Mouse (Mus musculus) liver, adult 2 months (tissue): Measurements from ENCODE around the gene Bok. TPM values are rescaled to one million over a fixed set of nuclear protein-coding genes. Genes with fewer than 3 reads are reported as not detected.

ENCODE experiments used
- DNase-seq: peaks from one replicate; pipeline ENCODE4 v3.0.0-alpha.2; 2011; ENCODE audit warnings: low read depth, low spot score; ENCODE audit errors: extremely low read depth
- H3K27ac ChIP-seq: fragments of 200-500 bp; replicated peaks from 2 replicates; pipeline ENCODE4 v1.5.1; 2012; ENCODE audit warnings: low read depth, mild to moderate bottlenecking, control low read depth, inconsistent platforms, low read length; ENCODE audit not compliant: insufficient read depth
- H3K27me3 ChIP-seq: fragments of 200-500 bp; 2 replicates; pipeline ENCODE4 v1.6.1; 2012; ENCODE audit warnings: mild to moderate bottlenecking, moderate library complexity, low read length, inconsistent platforms; ENCODE audit not compliant: control insufficient read depth, insufficient read depth
- H3K36me3 ChIP-seq: fragments of 200-500 bp; 2 replicates; pipeline ENCODE4 v1.6.1; 2012; ENCODE audit warnings: low read length, inconsistent platforms; ENCODE audit not compliant: control insufficient read depth, insufficient read depth
- H3K4me1 ChIP-seq: fragments of 200-500 bp; 2 replicates; pipeline ENCODE4 v1.6.1; 2011; ENCODE audit warnings: low read length; ENCODE audit not compliant: control insufficient read depth, insufficient read depth
- H3K4me3 ChIP-seq: fragments of 200-500 bp; 2 replicates; pipeline ENCODE4 v1.5.1; 2011; ENCODE audit warnings: low read depth, mild to moderate bottlenecking, control low read depth, low read length, moderate library complexity; ENCODE audit not compliant: insufficient read depth
- H3K79me2 ChIP-seq: fragments of 200-500 bp; 2 replicates; pipeline ENCODE4 v1.6.1; 2012; ENCODE audit warnings: inconsistent platforms, mild to moderate bottlenecking, low read length, moderate library complexity; ENCODE audit not compliant: control insufficient read depth, insufficient read depth
- H3K9ac ChIP-seq: fragments of 200-500 bp; 2 replicates; pipeline ENCODE4 v1.6.1; 2012; ENCODE audit warnings: low read depth, mild to moderate bottlenecking, control low read depth, inconsistent platforms, low read length
- CTCF ChIP-seq: fragments of 200-500 bp; IDR thresholded peaks from 2 replicates; pipeline ENCODE4 v1.5.1; 2011; ENCODE audit warnings: low read depth, low read length, control low read depth
- POLR2A ChIP-seq: fragments of 200-500 bp; IDR thresholded peaks from 2 replicates; pipeline ENCODE4 v1.6.1; 2011; ENCODE audit warnings: low read length, control low read depth; ENCODE audit not compliant: insufficient read depth; ENCODE audit errors: extremely low read depth
- WGBS: fragments of 180-500 bp; shearing (Covaris S2); methylation state at CpG from one replicate; pipeline ENCODE4 v1.1.7; 2018; 5-methylcytosine and 5-hydroxymethylcytosine counted together
- polyA plus RNA-seq: library from polyadenylated mRNA; depleted of rRNA; stranded (reverse); fragments of >200 nt; gene quantifications from 2 replicates; pipeline ENCODE4 v1.2.3, GENCODE M21; 2012; rRNA removed
- total RNA-seq: library from RNA; depleted of rRNA; stranded (reverse); fragments of >200 nt; gene quantifications from 2 replicates; pipeline ENCODE4 v1.2.3, GENCODE M21; 2014; rRNA removed

Bok gene
- total and polyA plus RNA-seq, 2 experiments: 7.3 to 15.9 TPM

GRCm38 (mm10) chr1:93735859-93736258 lies 50.4 kb downstream of the Bok start:
- no peak overlapping the region for H3K9ac ChIP-seq
- no peaks in the 10 kb centered on the region for H3K36me3 ChIP-seq
- peaks cover 17% of the 10 kb centered on the region for H3K79me2 ChIP-seq
- DNase-seq: no peak
- H3K27me3 ChIP-seq: no peaks in the 10 kb centered on the region
- TF ChIP-seq POLR2A: no peak
- TF ChIP-seq CTCF: no peak
- no peak overlapping the region for H3K4me3 ChIP-seq
- H3K4me1 ChIP-seq: no peaks in the 10 kb centered on the region
- WGBS: 89% methylated on average over 3 of the region's 3 CpGs
- no peak overlapping the region for H3K27ac ChIP-seq

GRCm38 (mm10) chr1:93737711-93738110 lies 52.3 kb downstream of the Bok start:
- Histone ChIP-seq H3K36me3 (no peaks in the 10 kb centered on the region), H3K27me3 (no peaks in the 10 kb centered on the region), H3K4me3 (no peak overlapping the region), H3K4me1 (no peaks in the 10 kb centered on the region; the same call in 1 of the 2 replicates), H3K79me2 (peaks cover 22% of the 10 kb centered on the region), H3K9ac (no peak overlapping the region), H3K27ac (no peak overlapping the region)
- TF ChIP-seq CTCF: no peak
- no peak for TF ChIP-seq POLR2A
- 93% methylated on average over 5 of the region's 5 CpGs for WGBS
- DNase-seq: no peak

GRCm38 (mm10) chr1:93740671-93741070 lies 55.2 kb downstream of the Bok start:
- H3K4me1 ChIP-seq: no peaks in the 10 kb centered on the region; the same call in 1 of the 2 replicates
- no peak overlapping the region for H3K9ac ChIP-seq
- H3K27ac ChIP-seq: no peak overlapping the region
- TF ChIP-seq POLR2A: no peak
- no peak for TF ChIP-seq CTCF
- H3K36me3 ChIP-seq: no peaks in the 10 kb centered on the region
- H3K27me3 ChIP-seq: no peaks in the 10 kb centered on the region
- WGBS: 98% methylated on average over 2 of the region's 2 CpGs
- H3K4me3 ChIP-seq: no peak overlapping the region
- DNase-seq: no peak
- H3K79me2 ChIP-seq: peaks cover 21% of the 10 kb centered on the region

DNA sequence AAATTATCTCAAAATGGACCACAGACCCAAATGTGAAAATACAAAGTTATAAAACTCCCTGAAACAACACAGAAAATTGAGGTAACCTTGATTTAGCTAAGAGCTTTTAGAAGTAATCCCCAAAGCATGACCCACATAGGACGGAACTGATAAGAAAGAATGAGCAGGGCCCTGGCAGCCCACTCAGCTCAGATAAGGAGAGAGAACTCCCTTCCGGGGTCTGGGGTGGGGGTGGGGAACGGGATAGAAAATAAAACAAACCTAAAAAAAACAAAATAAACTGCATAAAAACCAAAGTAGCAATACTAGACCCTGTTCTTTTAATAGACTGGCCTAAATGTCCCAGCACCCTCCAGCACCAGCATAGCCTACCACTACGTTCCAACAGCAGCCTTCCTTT lies 56.5 kb downstream of the Bok start:
- 71% methylated on average over 4 of the region's 4 CpGs for WGBS
- no peak overlapping the region for H3K4me3 ChIP-seq
- TF ChIP-seq CTCF (no peak), POLR2A (no peak)
- H3K9ac ChIP-seq: no peak overlapping the region
- DNase-seq: no peak
- H3K79me2 ChIP-seq: peaks cover 21% of the 10 kb centered on the region
- no peak overlapping the region for H3K27ac ChIP-seq
- peaks cover 11% of the 10 kb centered on the region for H3K4me1 ChIP-seq
- no peaks in the 10 kb centered on the region for H3K27me3 ChIP-seq
- no peaks in the 10 kb centered on the region for H3K36me3 ChIP-seq

GRCm38 (mm10) chr1:93742910-93743309 lies 57.5 kb downstream of the Bok start:
- H3K9ac ChIP-seq: no peak overlapping the region

More at GRCm38 (mm10) chr1:93742910-93743309, 57.5 kb downstream of the Bok start:
- no peak overlapping the region for H3K27ac ChIP-seq
- no peak for TF ChIP-seq CTCF
- no peak for TF ChIP-seq POLR2A
- H3K4me1 ChIP-seq: peaks cover 11% of the 10 kb centered on the region
- H3K27me3 ChIP-seq: no peaks in the 10 kb centered on the region
- no peaks in the 10 kb centered on the region for H3K36me3 ChIP-seq
- no peak overlapping the region for H3K4me3 ChIP-seq
- no peak for DNase-seq
- peaks cover 20% of the 10 kb centered on the region for H3K79me2 ChIP-seq

Other genes with a start within 250 kb of the Bok start
- gene Hdlbp, start 206.8 kb upstream of the Bok start, total RNA-seq: 169 and 179 TPM in 2 replicates
- 103 and 119 TPM in 2 replicates for gene Hdlbp, start 206.8 kb upstream of the Bok start, polyA plus RNA-seq
- gene Farp2, start 173.6 kb upstream of the Bok start, total RNA-seq: 10.5 and 16.4 TPM in 2 replicates
- gene Farp2, start 173.6 kb upstream of the Bok start, polyA plus RNA-seq: 9.2 and 10.5 TPM in 2 replicates
- 22.0 and 31.7 TPM in 2 replicates for gene Stk25, start 27.0 kb upstream of the Bok start, total RNA-seq
- 33.9 and 41.4 TPM in 2 replicates for gene Stk25, start 27.0 kb upstream of the Bok start, polyA plus RNA-seq
- 18.7 and 20.0 TPM in 2 replicates for gene Atg4b, start 65.8 kb downstream of the Bok start, total RNA-seq
- gene Atg4b, start 65.8 kb downstream of the Bok start, polyA plus RNA-seq: 27.8 and 29.1 TPM in 2 replicates
- 10.0 and 13.6 TPM in 2 replicates for gene Thap4, start 69.2 kb downstream of the Bok start, total RNA-seq
- 17.5 TPM in 2 replicates for gene Thap4, start 69.2 kb downstream of the Bok start, polyA plus RNA-seq
- gene Dtymk, start 116.3 kb downstream of the Bok start, total RNA-seq: 26.3 and 27.7 TPM in 2 replicates
- gene Dtymk, start 116.3 kb downstream of the Bok start, polyA plus RNA-seq: 18.7 and 28.4 TPM in 2 replicates
- gene Ing5, start 118.3 kb downstream of the Bok start, total RNA-seq: 4.4 and 5.5 TPM in 2 replicates
- gene Ing5, start 118.3 kb downstream of the Bok start, polyA plus RNA-seq: 2.2 and 2.7 TPM in 2 replicates
- 23.4 and 24.8 TPM in 2 replicates for gene D2hgdh, start 139.2 kb downstream of the Bok start, total RNA-seq
- 26.1 and 27.8 TPM in 2 replicates for gene D2hgdh, start 139.2 kb downstream of the Bok start, polyA plus RNA-seq
- 0.37 TPM in 1 of 2 replicates, not detected in the other for gene Gal3st2, start 175.6 kb downstream of the Bok start, total RNA-seq
- not detected in 2 replicates for gene Gal3st2, start 175.6 kb downstream of the Bok start, polyA plus RNA-seq
- not detected in 2 replicates for gene Gal3st2b, start 232.7 kb downstream of the Bok start, total RNA-seq
- not detected in 2 replicates for gene Gal3st2b, start 232.7 kb downstream of the Bok start, polyA plus RNA-seq